Mouse (Mus musculus) heart, embryonic 14.5 days (tissue): Measurements from ENCODE around the gene Cntln. TPM values are rescaled to one million over a fixed set of nuclear protein-coding genes. Genes with fewer than 3 reads are reported as not detected.
A peak's percentile ranks its signal among the peaks of the same experiment; 100 is the strongest.

Source experiments
- ATAC-seq: fragments of 200-750 bp; cut with Nextera tagmentation; 2 replicates; pipeline ENCODE4 v1.8.0; 2017; ENCODE audit warnings: low read depth, moderate TSS enrichment; ENCODE audit not compliant: insufficient number of reproducible peaks, insufficient read depth, low FRiP score
- H3K27ac ChIP-seq, 2 experiments: fragments of 200-500 bp in 1 of 2; fragments of 300-500 bp in 1 of 2; sonication (generic) in 1 of 2; replicated peaks in 1 of 2; 2 replicates each; pipeline ENCODE4 v1.5.1; 2012 to 2014; ENCODE audit warnings: low read depth in 2 of 2, low read length in 2 of 2, control low read depth in 1 of 2, mild to moderate bottlenecking in 1 of 2, mixed read lengths in 1 of 2; ENCODE audit not compliant: control insufficient read depth in 1 of 2, insufficient read depth in 1 of 2
- H3K27me3 ChIP-seq: fragments of 300-500 bp; sonication (generic); 2 replicates; pipeline ENCODE4 v1.6.1; 2014; ENCODE audit warnings: mild to moderate bottlenecking, low read length, control low read depth; ENCODE audit not compliant: control insufficient read depth, insufficient read depth
- H3K36me3 ChIP-seq: fragments of 300-500 bp; sonication (generic); 2 replicates; pipeline ENCODE4 v1.6.1; 2014; ENCODE audit warnings: mild to moderate bottlenecking, control low read depth, low read length, mixed read lengths; ENCODE audit not compliant: control insufficient read depth, insufficient read depth
- H3K4me1 ChIP-seq, 2 experiments: fragments of 200-500 bp in 1 of 2; fragments of 300-500 bp in 1 of 2; sonication (generic) in 1 of 2; 2 replicates each; pipeline ENCODE4 v1.6.1; 2012 to 2014; ENCODE audit warnings: low read length in 2 of 2, control low read depth in 1 of 2, mixed read lengths in 1 of 2; ENCODE audit not compliant: control insufficient read depth in 2 of 2, insufficient read depth in 2 of 2
- H3K4me2 ChIP-seq: fragments of 300-500 bp; sonication (generic); 2 replicates; pipeline ENCODE4 v1.6.1; 2014; ENCODE audit warnings: mild to moderate bottlenecking, low read length
- H3K4me3 ChIP-seq, 2 experiments: fragments of 200-500 bp in 1 of 2; fragments of 300-500 bp in 1 of 2; sonication (generic) in 1 of 2; 2 replicates each; pipeline ENCODE4 v1.5.1; 2012 to 2014; ENCODE audit warnings: low read length in 2 of 2, mild to moderate bottlenecking in 2 of 2, control low read depth in 1 of 2, low read depth in 1 of 2, moderate library complexity in 1 of 2; ENCODE audit not compliant: control insufficient read depth in 1 of 2, insufficient read depth in 1 of 2
- H3K9ac ChIP-seq: fragments of 300-500 bp; sonication (generic); 2 replicates; pipeline ENCODE4 v1.6.1; 2014; ENCODE audit warnings: mild to moderate bottlenecking, low read length
- H3K9me3 ChIP-seq: fragments of 300-500 bp; sonication (generic); 2 replicates; pipeline ENCODE4 v1.6.1; 2016; ENCODE audit warnings: low read length, control low read depth; ENCODE audit not compliant: control insufficient read depth
- WGBS: fragments of 180-500 bp; shearing (Covaris S2); extraction: QIAGEN DNeasy Blood & Tissue Kit; methylation state at CpG from one replicate; pipeline ENCODE4 v1.1.7; 2014; 5-methylcytosine and 5-hydroxymethylcytosine counted together
- polyA plus RNA-seq: library from polyadenylated mRNA; unstranded; fragments of >200 nt; fragmentation: Nextera tagmentation; extraction: Ambion mirVana; gene quantifications from 2 replicates; pipeline ENCODE4 v1.2.1, GENCODE M21; 2014

Cntln gene
- 6.5 and 7.0 TPM in 2 replicates for polyA plus RNA-seq

DNA sequence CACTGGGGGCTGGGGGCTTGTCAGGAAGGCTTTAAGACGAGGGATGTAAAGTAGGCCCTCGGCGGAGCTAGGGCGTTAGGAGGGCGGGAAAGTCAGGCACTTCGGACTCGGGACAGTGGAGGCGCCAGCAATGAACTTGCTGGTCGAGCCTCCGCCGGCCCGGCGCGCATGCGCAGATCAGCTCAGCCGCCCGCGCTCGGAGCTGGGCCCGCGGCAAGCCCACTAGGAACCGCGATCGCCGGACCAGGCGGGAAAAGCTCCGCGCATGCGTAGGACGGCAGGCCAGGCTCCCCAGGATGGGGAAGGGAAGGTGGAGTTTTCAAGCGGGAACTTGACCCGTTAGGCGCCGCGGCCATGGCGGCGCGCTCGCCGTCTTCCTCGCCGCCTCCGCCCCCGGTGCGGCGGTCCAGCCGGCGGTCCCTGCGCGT is at the start of gene Cntln:
TSS of gene Cntln (plus strand) at position 199 of the 428 bp plus-strand sequence.
- peak; percentile 96 for ATAC-seq
- Histone ChIP-seq H3K27ac (peak within 1 kb of the TSS; percentile 85), H3K9ac (peak within 1 kb of the TSS; percentile 94), H3K36me3 (peaks cover 4% of the 10 kb centered on the region; the same call in 1 of the 2 replicates), H3K4me3 (peak within 1 kb of the TSS; percentile 77 to 79), H3K27me3 (no peaks in the 10 kb centered on the region), H3K9me3 (no peaks in the 10 kb centered on the region), H3K4me2 (peak within 1 kb of the TSS; percentile 71), H3K4me1 (peaks cover 0 to 3% of the 10 kb centered on the region in 2 experiments; a peak in 1 of 4 replicates)
- under 1% methylated on average over 50 of the region's 50 CpGs for WGBS

DNA sequence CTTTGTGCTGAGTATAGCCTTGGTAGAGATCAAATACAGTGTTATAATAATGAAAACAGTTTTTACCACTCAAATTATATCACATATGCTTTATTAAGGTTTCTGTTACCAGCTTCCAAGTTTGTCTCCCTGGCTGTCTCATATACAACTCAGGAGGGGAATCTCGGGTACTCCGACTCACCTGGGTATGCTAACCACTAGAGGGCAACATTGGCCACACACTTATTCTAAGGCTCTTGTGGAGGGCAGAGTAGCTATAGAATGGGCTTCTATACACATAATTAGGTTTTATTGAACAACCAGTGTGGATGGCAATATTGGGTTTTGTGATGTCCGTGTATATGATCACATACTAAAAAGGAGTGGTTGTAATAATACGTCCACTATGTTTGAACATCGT is 47.1 kb upstream of the Cntln start:
- Histone ChIP-seq H3K9ac (no peak overlapping the region), H3K36me3 (no peaks in the 10 kb centered on the region), H3K27ac (no peak overlapping the region), H3K4me2 (no peak overlapping the region), H3K27me3 (no peaks in the 10 kb centered on the region), H3K9me3 (no peaks in the 10 kb centered on the region), H3K4me3 (no peak overlapping the region), H3K4me1 (no peaks in the 10 kb centered on the region)
- WGBS = 38% methylated on average over 5 of the region's 5 CpGs
- no peak for ATAC-seq

DNA sequence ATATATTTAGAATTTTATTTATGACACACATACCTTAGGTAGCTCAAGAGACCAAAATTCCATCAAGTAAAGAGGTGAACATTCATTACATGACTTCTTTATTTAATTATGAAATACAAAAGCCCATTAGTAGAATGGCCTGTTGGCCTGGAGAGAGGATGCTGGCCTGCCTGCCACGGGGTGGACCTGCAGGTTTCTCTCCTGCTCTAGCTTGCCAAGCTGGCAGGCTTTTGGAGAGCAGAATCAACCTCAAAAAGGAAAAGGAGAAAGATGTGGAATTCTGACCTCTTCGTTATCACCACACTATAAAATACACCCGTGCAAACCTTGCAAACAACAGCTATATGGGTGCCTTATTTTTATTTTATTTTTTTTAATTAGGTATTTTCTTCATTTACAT is 45.6 kb upstream of the Cntln start:
- Histone ChIP-seq H3K9ac (no peak overlapping the region), H3K4me2 (no peak overlapping the region), H3K4me3 (no peak overlapping the region), H3K9me3 (no peaks in the 10 kb centered on the region), H3K36me3 (no peaks in the 10 kb centered on the region), H3K27ac (no peak overlapping the region), H3K27me3 (no peaks in the 10 kb centered on the region), H3K4me1 (no peaks in the 10 kb centered on the region)
- ATAC-seq = no peak
- WGBS = 73% methylated on average over 3 of the region's 3 CpGs

DNA sequence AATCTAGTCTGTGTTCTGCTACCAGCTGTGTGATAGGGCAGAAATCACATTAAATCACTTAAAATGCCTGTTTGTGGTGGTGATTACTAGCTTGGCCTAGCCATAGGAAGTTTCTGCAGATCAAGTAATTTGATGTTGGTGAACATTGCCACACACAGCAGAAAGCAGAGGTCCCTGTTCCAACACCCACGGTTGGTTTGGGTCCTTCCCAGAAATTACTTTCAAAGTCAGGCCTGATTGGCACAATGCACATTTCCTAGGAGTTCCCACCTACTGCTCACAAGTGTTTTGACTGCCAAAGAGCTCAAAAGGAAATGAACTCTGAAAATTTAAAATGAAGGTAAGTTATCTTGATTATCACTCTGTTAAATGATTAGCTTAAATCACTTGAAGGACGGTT is 44.6 kb upstream of the Cntln start:
- Histone ChIP-seq H3K9ac (no peak overlapping the region), H3K27ac (no peak overlapping the region), H3K4me1 (no peaks in the 10 kb centered on the region), H3K36me3 (no peaks in the 10 kb centered on the region), H3K27me3 (no peaks in the 10 kb centered on the region), H3K4me2 (no peak overlapping the region), H3K4me3 (no peak overlapping the region), H3K9me3 (no peaks in the 10 kb centered on the region)
- 79% methylated on average over 2 of the region's 2 CpGs for WGBS
- no peak for ATAC-seq

DNA sequence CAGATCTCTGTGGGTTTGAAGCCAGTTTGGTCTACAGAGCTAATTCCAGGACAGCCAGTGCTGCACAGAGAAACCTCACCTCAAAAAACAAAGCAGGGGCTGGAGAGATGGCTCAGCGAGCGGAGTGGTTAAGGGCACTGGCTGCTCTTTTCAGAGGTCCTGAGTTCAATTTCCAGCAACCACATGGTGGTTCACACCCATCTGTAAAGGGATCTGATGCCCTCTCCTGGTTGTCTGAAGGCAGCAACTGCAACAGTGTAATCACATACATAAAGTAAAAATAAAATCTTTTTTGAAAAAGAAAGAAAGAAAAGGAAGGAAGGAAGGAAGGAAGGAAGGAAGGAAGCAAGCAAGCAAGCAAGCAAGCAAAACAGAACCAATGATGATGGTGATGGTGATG is 26.5 kb upstream of the Cntln start:
- 69% methylated on average over 2 of the region's 2 CpGs for WGBS
- no peaks in the 10 kb centered on the region for H3K9me3 ChIP-seq

DNA sequence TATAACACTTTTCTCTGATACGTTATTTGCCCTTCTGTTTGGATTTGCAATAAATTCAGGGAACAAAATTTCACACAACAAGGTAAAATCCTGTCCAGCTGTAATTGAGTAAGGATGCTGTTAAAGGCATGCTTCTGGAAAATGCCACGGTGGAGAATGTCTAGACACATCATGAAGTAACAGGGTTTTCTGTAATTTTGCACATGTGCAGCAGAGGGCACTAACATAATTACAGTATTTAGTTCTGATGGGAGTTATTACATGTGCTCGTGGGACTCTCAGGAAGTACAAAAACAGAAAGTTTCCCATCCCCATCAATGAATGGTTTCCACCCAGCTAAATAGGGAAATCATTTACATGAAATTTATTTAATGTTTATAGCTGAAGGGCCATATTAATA is 7.8 kb upstream of the Cntln start:
- 38% methylated on average over 3 of the region's 3 CpGs for WGBS
- H3K27me3 ChIP-seq = no peaks in the 10 kb centered on the region
- no peak overlapping the region for H3K4me3 ChIP-seq
- no peak overlapping the region for H3K9ac ChIP-seq
- no peak overlapping the region for H3K27ac ChIP-seq
- no peak overlapping the region for H3K4me2 ChIP-seq
- no peaks in the 10 kb centered on the region for H3K4me1 ChIP-seq
- no peak for ATAC-seq
- H3K9me3 ChIP-seq = 0 out of 2 replicates have a peak, but pooled peaks cover 3% of the 10 kb centered on the region
- no peaks in the 10 kb centered on the region for H3K36me3 ChIP-seq

More for the DNA sequence above, 26.5 kb upstream of the Cntln start:
- no peak overlapping the region for H3K9ac ChIP-seq
- ATAC-seq = no peak
- H3K36me3 ChIP-seq = no peaks in the 10 kb centered on the region
- no peak overlapping the region for H3K4me3 ChIP-seq
- H3K27me3 ChIP-seq = no peaks in the 10 kb centered on the region
- no peak overlapping the region for H3K4me2 ChIP-seq
- H3K27ac ChIP-seq = no peak overlapping the region
- no peaks in the 10 kb centered on the region for H3K4me1 ChIP-seq

DNA sequence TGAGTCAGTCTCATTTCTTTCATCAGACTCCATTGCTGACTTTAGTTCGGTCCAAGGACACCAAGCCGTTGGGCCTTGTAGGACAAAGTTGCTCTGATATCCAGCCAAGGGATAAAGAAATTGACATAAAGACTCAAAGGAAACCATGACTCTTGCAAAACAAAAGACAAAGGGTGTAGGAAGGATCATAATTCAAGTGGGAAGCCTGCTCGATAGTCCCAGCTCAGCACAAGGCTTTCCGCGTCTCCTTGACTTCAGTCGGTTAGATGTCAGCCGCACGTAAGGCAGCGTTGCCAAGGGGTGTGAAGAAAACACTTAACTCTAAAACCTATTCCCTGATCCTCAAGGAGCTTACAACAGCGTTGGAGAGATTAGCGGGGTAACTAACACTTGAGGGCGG is 463 bp upstream of the Cntln start:
- Histone ChIP-seq H3K27ac (peak overlapping the region; percentile 85; a peak in 2 of 4 replicates), H3K9me3 (no peaks in the 10 kb centered on the region), H3K36me3 (no peaks in the 10 kb centered on the region), H3K27me3 (no peaks in the 10 kb centered on the region), H3K4me1 (peaks cover 0 to 3% of the 10 kb centered on the region in 2 experiments; a peak in 1 of 4 replicates), H3K9ac (peak overlapping the region; percentile 94), H3K4me2 (peak overlapping the region; percentile 71), H3K4me3 (peak overlapping the region; percentile 77 to 79; a peak in 3 of 4 replicates)
- 74% methylated on average over 12 of the region's 12 CpGs for WGBS
- ATAC-seq = no peak
